Mouse (Mus musculus) forebrain, embryonic 14.5 days (tissue): ENCODE results near the gene Msantd2. TPM values are rescaled to one million over a fixed set of nuclear protein-coding genes. Genes with fewer than 3 reads are reported as not detected.
A peak's percentile ranks its signal among the peaks of the same experiment; 100 is the strongest.

Experiments used
- ATAC-seq: fragments of 200-750 bp; cut with Nextera tagmentation; 2 replicates; pipeline ENCODE4 v1.8.0; 2017; ENCODE audit warnings: mild to moderate bottlenecking, moderate library complexity
- DNase-seq: peaks from one replicate; pipeline ENCODE4 v3.0.0-alpha.2; 2015; ENCODE audit warnings: low spot score
- H3K27ac ChIP-seq: fragments of 300-500 bp; sonication (generic); 2 replicates; pipeline ENCODE4 v1.5.1; 2014; ENCODE audit warnings: low read depth, mild to moderate bottlenecking, control low read depth, low read length, moderate library complexity
- H3K27me3 ChIP-seq: fragments of 300-500 bp; sonication (generic); replicated peaks from 2 replicates; pipeline ENCODE4 v1.6.1; 2014; ENCODE audit warnings: low read length, control low read depth, mixed read lengths; ENCODE audit not compliant: control insufficient read depth, insufficient read depth
- H3K36me3 ChIP-seq: fragments of 300-500 bp; sonication (generic); 2 replicates; pipeline ENCODE4 v1.6.1; 2014; ENCODE audit warnings: low read length, control low read depth; ENCODE audit not compliant: control insufficient read depth, insufficient read depth
- H3K4me1 ChIP-seq: fragments of 300-500 bp; sonication (generic); 2 replicates; pipeline ENCODE4 v1.6.1; 2014; ENCODE audit warnings: antibody characterized with exemption, low read length, control low read depth; ENCODE audit not compliant: control insufficient read depth, insufficient read depth
- H3K4me2 ChIP-seq: fragments of 300-500 bp; sonication (generic); 2 replicates; pipeline ENCODE4 v1.6.1; 2014; ENCODE audit warnings: mild to moderate bottlenecking, control low read depth, low read length
- H3K4me3 ChIP-seq: fragments of 300-500 bp; sonication (generic); 2 replicates; pipeline ENCODE4 v1.5.1; 2014; ENCODE audit warnings: low read depth, low read length, control low read depth
- H3K9ac ChIP-seq: fragments of 300-500 bp; sonication (generic); 2 replicates; pipeline ENCODE4 v1.6.1; 2014; ENCODE audit warnings: mild to moderate bottlenecking, low read length, control low read depth, moderate library complexity
- H3K9me3 ChIP-seq: fragments of 300-500 bp; sonication (generic); replicated peaks from 2 replicates; pipeline ENCODE4 v1.6.1; 2016; ENCODE audit warnings: low read length, control low read depth, mixed read lengths; ENCODE audit not compliant: control insufficient read depth
- WGBS: fragments of 180-500 bp; shearing (Covaris S2); extraction: QIAGEN DNeasy Blood & Tissue Kit; methylation state at CpG from one replicate; pipeline ENCODE4 v1.1.7; 2014; 5-methylcytosine and 5-hydroxymethylcytosine counted together
- polyA plus RNA-seq: library from polyadenylated mRNA; unstranded; fragments of >200 nt; fragmentation: Nextera tagmentation; extraction: Ambion mirVana; gene quantifications from 2 replicates; pipeline ENCODE4 v1.2.1, GENCODE M21; 2014

The Msantd2 gene
- polyA plus RNA-seq: 29.2 and 33.6 TPM in 2 replicates

DNA sequence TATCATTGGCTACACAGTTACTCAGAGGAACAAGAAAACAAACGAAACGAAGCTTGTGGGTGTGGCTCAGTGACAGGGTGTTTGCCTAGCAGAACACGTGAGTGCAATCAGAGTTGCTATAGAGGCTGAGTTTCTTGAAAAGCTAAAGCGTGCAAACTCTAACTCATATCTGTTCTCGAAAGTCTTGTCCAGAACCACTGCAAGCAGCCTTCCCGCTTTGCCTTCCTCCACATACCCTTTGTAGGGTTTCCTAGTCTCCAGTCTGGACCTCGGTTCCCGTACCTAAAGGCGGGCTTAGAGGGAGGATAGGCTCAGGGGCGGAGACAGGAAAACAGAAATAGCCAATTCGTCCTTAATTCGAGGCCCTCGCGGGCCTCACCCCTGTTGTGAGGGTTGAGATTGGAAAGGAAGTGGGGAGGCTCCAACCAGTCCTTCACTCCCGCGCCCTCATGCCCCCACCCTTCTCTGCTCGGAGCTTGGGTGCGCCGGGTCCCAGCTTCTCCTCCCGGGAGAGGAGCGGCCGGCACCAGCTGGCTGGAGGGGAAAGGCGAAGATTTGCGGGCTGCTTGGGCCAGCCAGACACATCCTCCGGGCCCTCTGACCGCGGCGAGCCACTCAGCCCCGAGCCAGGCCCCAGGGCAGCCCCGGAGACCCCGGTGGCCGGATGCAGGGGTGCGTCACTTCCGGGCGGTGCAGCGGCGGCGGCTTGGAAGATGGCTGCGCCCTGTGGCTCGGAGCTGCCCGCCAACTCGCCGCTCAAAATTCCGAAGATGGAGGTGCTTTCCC, at the start of gene Msantd2:
Gene Msantd2 (plus strand): TSS at position 709 of the 786 bp plus-strand sequence.
- Histone ChIP-seq H3K9me3 (no peaks in the 10 kb centered on the region), H3K4me3 (peak within 1 kb of the TSS; percentile 99), H3K36me3 (no peaks in the 10 kb centered on the region), H3K27me3 (no peaks in the 10 kb centered on the region), H3K4me2 (peak within 1 kb of the TSS; percentile 59), H3K9ac (peak within 1 kb of the TSS; percentile 96), H3K4me1 (peaks cover 6% of the 10 kb centered on the region), H3K27ac (peak within 1 kb of the TSS; percentile 97)
- ATAC-seq: peak; percentile 97
- under 1% methylated on average over 42 of the region's 44 CpGs for WGBS
- DNase-seq: peak; percentile 88

DNA sequence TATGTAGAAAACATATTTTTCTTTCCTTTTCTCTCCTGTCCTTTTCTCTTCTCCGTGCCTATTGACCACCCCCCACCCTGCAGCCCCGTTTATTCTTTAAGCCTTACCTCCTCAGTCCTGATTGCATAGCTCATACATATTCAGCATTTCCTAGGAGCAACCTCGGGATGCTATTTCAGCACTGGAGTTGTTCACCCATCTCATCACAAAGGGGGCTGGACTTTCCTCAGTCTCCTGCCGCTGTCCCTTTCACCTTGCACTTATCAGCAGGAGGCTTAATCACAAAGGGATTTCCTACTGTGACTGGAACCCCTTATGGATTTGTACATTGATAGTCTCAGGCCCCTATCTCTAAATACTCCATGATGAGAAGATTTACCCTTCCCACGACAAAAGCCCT, 36.7 kb upstream of the Msantd2 start:
- H3K9ac ChIP-seq: no peak overlapping the region
- H3K4me2 ChIP-seq: peak overlapping the region; percentile 25; the same call in 1 of the 2 replicates
- no peaks in the 10 kb centered on the region for H3K9me3 ChIP-seq
- ATAC-seq (no peak), DNase-seq (peak; percentile 7)
- H3K36me3 ChIP-seq: no peaks in the 10 kb centered on the region
- 3% methylated on average over 5 of the region's 5 CpGs for WGBS
- H3K27me3 ChIP-seq: no peaks in the 10 kb centered on the region
- peaks cover 45% of the 10 kb centered on the region for H3K4me1 ChIP-seq
- no peak overlapping the region for H3K27ac ChIP-seq
- no peak overlapping the region for H3K4me3 ChIP-seq

DNA sequence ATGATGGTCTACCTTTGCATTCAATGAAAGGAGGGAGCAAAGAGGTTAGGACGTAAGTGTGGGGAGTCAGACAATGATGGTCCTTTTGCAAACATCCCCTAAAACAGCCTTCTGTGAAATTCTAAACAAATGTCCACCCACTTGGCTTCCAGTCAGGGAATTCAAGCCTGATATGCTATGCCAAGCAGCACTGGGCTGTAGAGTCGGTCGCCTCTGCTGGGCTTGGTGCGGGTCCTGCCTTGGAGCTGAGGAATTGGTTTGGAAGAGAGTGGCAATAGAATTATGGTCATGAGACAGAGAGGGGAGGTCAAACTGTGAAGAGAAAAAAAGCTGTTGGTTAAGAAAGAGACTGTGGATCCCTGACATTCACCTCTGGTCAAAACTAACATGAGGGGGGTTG, 35.8 kb upstream of the Msantd2 start:
- 22% methylated on average over 4 of the region's 4 CpGs for WGBS
- no peak overlapping the region for H3K9ac ChIP-seq
- ATAC-seq (no peak), DNase-seq (peak; percentile 22)
- H3K27ac ChIP-seq: no peak overlapping the region
- H3K4me1 ChIP-seq: peaks cover 51% of the 10 kb centered on the region
- H3K4me2 ChIP-seq: no peak overlapping the region
- H3K9me3 ChIP-seq: no peaks in the 10 kb centered on the region
- no peak overlapping the region for H3K4me3 ChIP-seq
- H3K27me3 ChIP-seq: no peaks in the 10 kb centered on the region
- no peaks in the 10 kb centered on the region for H3K36me3 ChIP-seq

DNA sequence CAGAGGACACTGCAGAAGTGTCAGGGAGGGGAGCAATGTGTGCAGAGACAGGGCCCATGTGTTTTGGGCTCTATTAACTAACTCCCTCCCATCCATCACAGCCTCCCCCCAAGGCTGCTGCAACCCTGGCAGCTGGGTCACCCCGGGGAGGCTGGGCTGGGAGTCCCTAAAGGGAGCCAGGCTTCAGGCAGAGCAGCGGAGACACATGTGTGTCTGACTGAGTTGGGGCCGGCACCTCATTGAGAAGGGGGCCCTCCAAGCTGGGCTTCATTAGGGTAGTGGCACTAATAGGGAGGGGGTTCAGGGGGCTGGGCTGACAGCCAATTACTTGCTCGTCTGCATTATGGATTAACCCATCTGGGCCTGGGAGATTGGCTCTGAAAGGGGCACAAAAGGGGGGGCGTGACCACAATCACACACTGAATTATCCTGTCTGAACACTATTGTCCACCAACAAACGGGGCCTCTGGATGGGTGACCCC, 35.1 kb upstream of the Msantd2 start:
- Histone ChIP-seq H3K9me3 (no peaks in the 10 kb centered on the region), H3K4me3 (no peak overlapping the region), H3K27ac (peak overlapping the region; percentile 77), H3K36me3 (no peaks in the 10 kb centered on the region), H3K27me3 (no peaks in the 10 kb centered on the region), H3K4me2 (peak overlapping the region; percentile 10; the same call in 1 of the 2 replicates), H3K4me1 (peaks cover 57% of the 10 kb centered on the region), H3K9ac (no peak overlapping the region)
- 0% methylated on average over 6 of the region's 6 CpGs for WGBS
- peak; percentile 91 for DNase-seq
- ATAC-seq: peak; percentile 78

DNA sequence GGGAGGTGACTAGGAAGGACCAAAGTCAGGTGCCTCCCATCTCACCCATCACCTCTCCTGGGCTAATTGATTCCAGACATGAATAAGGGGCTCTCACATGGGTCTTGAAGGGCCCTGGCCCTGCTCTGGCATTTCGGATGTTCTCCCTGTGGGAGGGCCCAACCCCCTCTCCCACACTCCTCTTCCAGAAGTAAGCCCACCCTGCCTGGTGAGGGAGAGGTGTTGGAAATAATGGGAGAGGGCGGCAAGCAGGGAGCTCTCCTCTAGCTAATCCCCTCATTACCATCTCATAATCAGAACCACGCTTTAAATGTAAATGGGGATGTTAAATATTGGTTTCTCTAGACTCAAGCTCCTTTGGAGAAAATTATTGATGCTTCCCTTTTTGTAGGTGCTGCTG, 34.1 kb upstream of the Msantd2 start:
- H3K9me3 ChIP-seq: no peaks in the 10 kb centered on the region
- ATAC-seq (peak; percentile 25), DNase-seq (peak; percentile 75)
- peak overlapping the region; percentile 10; the same call in 1 of the 2 replicates for H3K4me2 ChIP-seq
- peak overlapping the region; percentile 77 for H3K27ac ChIP-seq
- H3K4me1 ChIP-seq: peaks cover 64% of the 10 kb centered on the region
- no peak overlapping the region for H3K4me3 ChIP-seq
- no peaks in the 10 kb centered on the region for H3K36me3 ChIP-seq
- no peaks in the 10 kb centered on the region for H3K27me3 ChIP-seq
- H3K9ac ChIP-seq: no peak overlapping the region
- WGBS: 5% methylated on average over 3 of the region's 3 CpGs

DNA sequence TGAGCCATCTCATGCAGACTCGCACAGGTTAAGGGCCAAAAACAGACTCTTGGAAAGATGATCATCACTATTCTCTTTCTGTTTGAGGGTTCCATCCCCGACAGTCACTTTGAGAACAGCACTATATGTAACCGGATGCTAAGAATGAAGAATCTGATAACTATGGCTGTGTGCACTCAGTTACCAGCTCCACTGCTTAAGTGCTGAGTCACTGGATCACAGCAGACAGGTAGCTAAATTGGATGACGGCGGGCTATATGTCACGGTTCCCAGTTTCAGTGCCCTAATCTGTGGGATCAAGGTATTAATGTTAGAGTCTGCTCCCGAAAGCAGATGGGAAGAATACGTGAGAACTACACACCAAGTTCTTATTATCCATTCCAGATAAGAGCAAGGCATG, 33.3 kb upstream of the Msantd2 start:
- Histone ChIP-seq H3K36me3 (no peaks in the 10 kb centered on the region), H3K27ac (peak overlapping the region; percentile 77; the same call in 1 of the 2 replicates), H3K4me2 (peak overlapping the region; percentile 47), H3K9me3 (no peaks in the 10 kb centered on the region), H3K27me3 (peaks cover 3% of the 10 kb centered on the region; the same call in 1 of the 2 replicates), H3K9ac (peak overlapping the region; percentile 44; the same call in 1 of the 2 replicates), H3K4me3 (0 out of 2 replicates have a peak overlapping the region, but pooled peaks have one; percentile 27), H3K4me1 (peaks cover 64% of the 10 kb centered on the region)
- 2% methylated on average over 8 of the region's 8 CpGs for WGBS
- ATAC-seq: no peak
- peak; percentile 5 for DNase-seq

GRCm38 (mm10) chr9:37456481-37456910, 32.6 kb upstream of the Msantd2 start:
- WGBS: 0% methylated on average over 20 of the region's 20 CpGs
- H3K4me1 ChIP-seq: peaks cover 62% of the 10 kb centered on the region
- DNase-seq (peak; percentile 93), ATAC-seq (peak; percentile 81)
- peak overlapping the region; percentile 47 for H3K4me2 ChIP-seq
- H3K9ac ChIP-seq: peak overlapping the region; percentile 44
- H3K4me3 ChIP-seq: peak overlapping the region; percentile 27
- H3K27ac ChIP-seq: peak overlapping the region; percentile 67; the same call in 1 of the 2 replicates
- no peaks in the 10 kb centered on the region for H3K36me3 ChIP-seq
- H3K27me3 ChIP-seq: peaks cover 6% of the 10 kb centered on the region
- H3K9me3 ChIP-seq: no peaks in the 10 kb centered on the region

DNA sequence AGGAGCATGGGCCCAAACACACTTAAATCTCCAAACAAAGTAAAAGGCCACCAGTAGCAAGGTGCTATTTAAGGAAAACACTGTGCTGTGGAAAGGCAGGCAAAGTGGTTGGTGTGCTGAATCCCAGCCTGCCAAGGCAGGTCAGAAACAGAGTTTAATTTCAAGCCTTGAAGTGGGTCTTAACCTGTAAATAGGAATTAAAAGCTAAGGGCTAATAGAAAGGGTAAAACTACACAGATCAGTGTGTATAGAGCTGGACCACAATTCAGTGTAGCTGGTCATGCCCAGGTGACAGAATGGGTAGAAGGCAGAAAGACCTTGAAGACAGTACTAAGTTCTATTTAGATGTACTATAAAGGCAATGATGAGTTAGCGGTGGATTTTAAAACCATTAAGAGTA, 32.0 kb upstream of the Msantd2 start:
- H3K4me1 ChIP-seq: peaks cover 56% of the 10 kb centered on the region
- peak overlapping the region; percentile 47 for H3K4me2 ChIP-seq
- no peak for ATAC-seq
- H3K9ac ChIP-seq: no peak overlapping the region
- no peak for DNase-seq
- peaks cover 9% of the 10 kb centered on the region for H3K27me3 ChIP-seq
- no peaks in the 10 kb centered on the region for H3K9me3 ChIP-seq
- peak overlapping the region; percentile 67; the same call in 1 of the 2 replicates for H3K27ac ChIP-seq
- no peak overlapping the region for H3K4me3 ChIP-seq
- H3K36me3 ChIP-seq: no peaks in the 10 kb centered on the region
- WGBS: 28% methylated on average over 1 of the region's 1 CpGs

- DNase-seq: no peak
- no peak for ATAC-seq
Measured at GRCm38 (mm10) chr9:37459665-37460042, 29.5 kb upstream of the Msantd2 start.

More at GRCm38 (mm10) chr9:37459665-37460042, 29.5 kb upstream of the Msantd2 start:
- Histone ChIP-seq H3K27me3 (peaks cover 9% of the 10 kb centered on the region), H3K4me1 (peaks cover 35% of the 10 kb centered on the region), H3K36me3 (no peaks in the 10 kb centered on the region), H3K4me2 (peak overlapping the region; percentile 97), H3K9ac (peak overlapping the region; percentile 84), H3K9me3 (no peaks in the 10 kb centered on the region), H3K4me3 (peak overlapping the region; percentile 62), H3K27ac (peak overlapping the region; percentile 75)
- WGBS: 7% methylated on average over 9 of the region's 9 CpGs
